In genomic region chr8:102938771-102939170, GRCm38 (mm10) we compare ENCODE assay signal across 19 mouse cellular contexts.
"Had no signal": no experiment of that assay in that cellular context is flagged by ENCODE, and none has a peak within 500 bp of the region (broad histone marks: within the 10 kb centered on the region; RNA-seq: fewer than 3 reads in every experiment).

No protein-coding gene starts in this region.

- ATAC-seq: midbrain, embryonic 16.5 days had no signal

- H3K27me3 ChIP-seq: midbrain, embryonic 12.5 days; neural tube, embryonic 13.5 days; neural tube, embryonic 15.5 days had no signal

- H3K27ac ChIP-seq: midbrain, embryonic 10.5 days; midbrain, embryonic 12.5 days; neural tube, embryonic 13.5 days; neural tube, embryonic 15.5 days had no signal

- H3K9me3 ChIP-seq: midbrain, embryonic 10.5 days; midbrain, embryonic 12.5 days; neural tube, embryonic 13.5 days; neural tube, embryonic 15.5 days had no signal

- DNase-seq: lung, adult 18-20 months; lung, embryonic 14.5 days; lung, postnatal 10 days; lung, postnatal 4 days; midbrain, embryonic 14.5 days; retina, postnatal 1 day; right cerebral cortex, adult 18-20 months; right cerebral cortex, postnatal 25 days; right cerebral cortex, postnatal 4 days; spleen, adult 18-20 months; thymus, adult 18-20 months; thymus, postnatal 14 days; thymus, postnatal 36 days had no signal

- H3K9ac ChIP-seq: lung, embryonic 14.5 days; midbrain, embryonic 12.5 days; neural tube, embryonic 13.5 days; neural tube, embryonic 15.5 days had no signal

- H3K4me2 ChIP-seq: lung, embryonic 14.5 days; midbrain, embryonic 12.5 days; neural tube, embryonic 13.5 days; neural tube, embryonic 15.5 days had no signal

- H3K4me3 ChIP-seq: midbrain, embryonic 10.5 days; midbrain, embryonic 12.5 days; myocyte; neural tube, embryonic 13.5 days; neural tube, embryonic 15.5 days had no signal

- H3K4me1 ChIP-seq: midbrain, embryonic 10.5 days; midbrain, embryonic 12.5 days; neural tube, embryonic 13.5 days; neural tube, embryonic 15.5 days had no signal

- H3K36me3 ChIP-seq: midbrain, embryonic 10.5 days; midbrain, embryonic 12.5 days; neural tube, embryonic 13.5 days; neural tube, embryonic 15.5 days had no signal
